Mouse (Mus musculus): ENCODE measurements around the gene Nebl. TPM values are rescaled to one million over a fixed set of nuclear protein-coding genes. Genes with fewer than 3 reads are reported as not detected.

The Nebl gene
- polyA plus RNA-seq, 1 experiment from 2014 or later: 5.1 TPM

- ATAC-seq (replicated peaks; ENCODE audit: low FRiP score, low read depth) (no peak), DNase-seq (ENCODE audit: low spot score) (no peak)
- TF ChIP-seq CTCF (IDR thresholded peaks at IDR 0.05; ENCODE audit: low read depth): no peak
- H3K27me3 ChIP-seq (ENCODE audit: insufficient read depth, low read length): no peaks in the 10 kb centered on the region
- no peaks in the 10 kb centered on the region for H3K4me1 ChIP-seq (replicated peaks; ENCODE audit: insufficient read depth, low read length)
- H3K36me3 ChIP-seq (ENCODE audit: insufficient read depth, low read length): no peaks in the 10 kb centered on the region
- 78% methylated on average over 8 of the region's 8 CpGs for WGBS
- H3K4me2 ChIP-seq (ENCODE audit: low read length): no peak overlapping the region
- no peak overlapping the region for H3K27ac ChIP-seq
- no peak overlapping the region for H3K4me3 ChIP-seq (replicated peaks; ENCODE audit: low read depth, low read length)
- H3K9me3 ChIP-seq (replicated peaks; ENCODE audit: low read length): no peaks in the 10 kb centered on the region
- no peak overlapping the region for H3K9ac ChIP-seq (ENCODE audit: low read depth, low read length)
These were observed 59.7 kb downstream of the Nebl start for GRCm38 (mm10) chr2:17671566-17671965.

- H3K4me2 ChIP-seq (ENCODE audit: low read length): no peak overlapping the region
- no peaks in the 10 kb centered on the region for H3K4me1 ChIP-seq (replicated peaks; ENCODE audit: insufficient read depth, low read length)
- H3K27ac ChIP-seq: no peak overlapping the region
- no peaks in the 10 kb centered on the region for H3K9me3 ChIP-seq (replicated peaks; ENCODE audit: low read length)
- no peak overlapping the region for H3K9ac ChIP-seq (ENCODE audit: low read depth, low read length)
- no peak for ATAC-seq (replicated peaks; ENCODE audit: low FRiP score, low read depth)
- no peaks in the 10 kb centered on the region for H3K36me3 ChIP-seq (ENCODE audit: insufficient read depth, low read length)
- no peak for DNase-seq (ENCODE audit: low spot score)
- no peaks in the 10 kb centered on the region for H3K27me3 ChIP-seq (ENCODE audit: insufficient read depth, low read length)
- WGBS: 50% methylated on average over 10 of the region's 10 CpGs
- no peak overlapping the region for H3K4me3 ChIP-seq (replicated peaks; ENCODE audit: low read depth, low read length)
- no peak for TF ChIP-seq CTCF (IDR thresholded peaks at IDR 0.05; ENCODE audit: low read depth)
These were observed 61.3 kb downstream of the Nebl start for GRCm38 (mm10) chr2:17669953-17670352.

GRCm38 (mm10) chr2:17669000-17669399 is 62.3 kb downstream of the Nebl start:
- H3K27me3 ChIP-seq (ENCODE audit: insufficient read depth, low read length): no peaks in the 10 kb centered on the region
- no peaks in the 10 kb centered on the region for H3K9me3 ChIP-seq (replicated peaks; ENCODE audit: low read length)
- H3K27ac ChIP-seq: no peak overlapping the region
- ATAC-seq (replicated peaks; ENCODE audit: low FRiP score, low read depth) (no peak), DNase-seq (ENCODE audit: low spot score) (no peak)
- no peaks in the 10 kb centered on the region for H3K4me1 ChIP-seq (replicated peaks; ENCODE audit: insufficient read depth, low read length)
- H3K4me3 ChIP-seq (replicated peaks; ENCODE audit: low read depth, low read length): no peak overlapping the region
- H3K36me3 ChIP-seq (ENCODE audit: insufficient read depth, low read length): no peaks in the 10 kb centered on the region
- H3K9ac ChIP-seq (ENCODE audit: low read depth, low read length): no peak overlapping the region
- 57% methylated on average over 2 of the region's 2 CpGs for WGBS
- TF ChIP-seq CTCF (IDR thresholded peaks at IDR 0.05; ENCODE audit: low read depth): no peak
- H3K4me2 ChIP-seq (ENCODE audit: low read length): no peak overlapping the region

DNA sequence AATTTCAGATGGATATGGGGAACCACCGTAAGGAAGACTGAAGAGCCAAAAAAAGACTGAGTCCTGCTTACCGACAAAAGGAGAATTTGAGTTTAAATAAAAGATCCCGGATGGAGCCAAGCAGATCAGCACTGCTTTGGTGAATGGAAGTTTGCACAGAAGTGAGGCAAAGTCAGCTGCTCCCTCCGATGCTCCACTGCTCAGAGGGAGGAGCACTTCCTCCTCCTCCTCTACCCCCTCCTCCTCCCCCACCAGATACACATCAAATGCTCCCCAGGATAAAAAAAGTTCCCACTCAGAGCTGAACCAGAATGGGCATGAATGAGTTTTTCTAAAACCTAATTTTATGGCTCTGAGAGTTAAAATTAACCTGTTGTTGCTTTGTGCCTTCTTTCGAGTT is 73.1 kb downstream of the Nebl start:
- no peaks in the 10 kb centered on the region for H3K27me3 ChIP-seq (ENCODE audit: insufficient read depth, low read length)
- no peaks in the 10 kb centered on the region for H3K4me1 ChIP-seq (replicated peaks; ENCODE audit: insufficient read depth, low read length)
- H3K27ac ChIP-seq: no peak overlapping the region
- ATAC-seq (replicated peaks; ENCODE audit: low FRiP score, low read depth) (no peak), DNase-seq (ENCODE audit: low spot score) (no peak)
- no peaks in the 10 kb centered on the region for H3K36me3 ChIP-seq (ENCODE audit: insufficient read depth, low read length)
- no peaks in the 10 kb centered on the region for H3K9me3 ChIP-seq (replicated peaks; ENCODE audit: low read length)
- 62% methylated on average over 5 of the region's 5 CpGs for WGBS
- H3K4me2 ChIP-seq (ENCODE audit: low read length): no peak overlapping the region
- H3K9ac ChIP-seq (ENCODE audit: low read depth, low read length): no peak overlapping the region
- no peak overlapping the region for H3K4me3 ChIP-seq (replicated peaks; ENCODE audit: low read depth, low read length)
- TF ChIP-seq CTCF (IDR thresholded peaks at IDR 0.05; ENCODE audit: low read depth): no peak

- peak; percentile 69 for ATAC-seq (replicated peaks; ENCODE audit: low FRiP score, low read depth)
- Histone ChIP-seq H3K9me3 (replicated peaks; ENCODE audit: low read length) (no peaks in the 10 kb centered on the region), H3K4me3 (replicated peaks; ENCODE audit: low read depth, low read length) (no peak overlapping the region), H3K4me2 (ENCODE audit: low read length) (peak overlapping the region; percentile 15; the same call in 1 of the 2 replicates), H3K27me3 (ENCODE audit: insufficient read depth, low read length) (no peaks in the 10 kb centered on the region), H3K27ac (peak overlapping the region; percentile 34; the same call in 1 of the 2 replicates), H3K9ac (ENCODE audit: low read depth, low read length) (no peak overlapping the region), H3K4me1 (replicated peaks; ENCODE audit: insufficient read depth, low read length) (0 out of 2 replicates have a peak, but pooled peaks cover 4% of the 10 kb centered on the region), H3K36me3 (ENCODE audit: insufficient read depth, low read length) (no peaks in the 10 kb centered on the region)
- TF ChIP-seq CTCF (IDR thresholded peaks at IDR 0.05; ENCODE audit: low read depth): no peak
- peak; percentile 40 for DNase-seq (ENCODE audit: low spot score)
- 33% methylated on average over 10 of the region's 10 CpGs for WGBS
These were observed 81.0 kb downstream of the Nebl start for GRCm38 (mm10) chr2:17650147-17650834.

GRCm38 (mm10) chr2:17649728-17650127 is 81.5 kb downstream of the Nebl start:
- no peak for ATAC-seq (replicated peaks; ENCODE audit: low FRiP score, low read depth)
- peak overlapping the region; percentile 48 for H3K27ac ChIP-seq

More at GRCm38 (mm10) chr2:17649728-17650127, 81.5 kb downstream of the Nebl start:
- DNase-seq (ENCODE audit: low spot score): no peak
- no peaks in the 10 kb centered on the region for H3K36me3 ChIP-seq (ENCODE audit: insufficient read depth, low read length)
- no peak overlapping the region for H3K9ac ChIP-seq (ENCODE audit: low read depth, low read length)
- WGBS: 20% methylated on average over 3 of the region's 3 CpGs
- H3K4me2 ChIP-seq (ENCODE audit: low read length): 0 out of 2 replicates have a peak overlapping the region, but pooled peaks have one; percentile 15
- H3K4me3 ChIP-seq (replicated peaks; ENCODE audit: low read depth, low read length): no peak overlapping the region
- TF ChIP-seq CTCF (IDR thresholded peaks at IDR 0.05; ENCODE audit: low read depth): no peak
- no peaks in the 10 kb centered on the region for H3K27me3 ChIP-seq (ENCODE audit: insufficient read depth, low read length)
- 0 out of 2 replicates have a peak, but pooled peaks cover 4% of the 10 kb centered on the region for H3K4me1 ChIP-seq (replicated peaks; ENCODE audit: insufficient read depth, low read length)
- H3K9me3 ChIP-seq (replicated peaks; ENCODE audit: low read length): no peaks in the 10 kb centered on the region

Data from kidney, postnatal 0 days (tissue).